Mouse (Mus musculus): ENCODE measurements around the gene Gprc5a. TPM values are rescaled to one million over a fixed set of nuclear protein-coding genes. Genes with fewer than 3 reads are reported as not detected.
A peak's percentile ranks its signal among the peaks of the same experiment; 100 is the strongest.

Gprc5a gene
- polyA plus RNA-seq, 1 experiment: 10.8 TPM

DNA sequence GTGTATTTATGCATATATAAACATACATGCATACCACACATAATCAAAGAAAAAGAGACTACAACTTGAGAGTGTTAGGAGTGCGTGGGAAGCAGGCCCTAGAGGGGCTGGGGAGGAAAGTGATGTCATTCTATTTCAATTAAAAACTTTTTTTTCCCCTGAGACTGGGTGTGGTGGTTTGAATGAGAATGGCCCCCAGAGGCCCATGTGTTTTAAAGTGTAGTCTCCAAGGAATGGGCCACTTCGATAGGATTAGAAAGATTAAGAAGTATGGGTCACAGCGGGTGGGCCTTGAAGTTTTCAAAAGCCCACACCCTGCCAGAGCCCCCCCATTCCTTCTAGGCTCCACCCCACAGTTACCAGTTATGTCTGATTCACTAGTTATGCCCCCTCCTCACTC is 26.8 kb upstream of the Gprc5a start:
- TF ChIP-seq TCF12 (IDR thresholded peaks at IDR 0.05; ENCODE audit: insufficient read depth, poor library complexity, severe bottlenecking): no peak
- no peak for TF ChIP-seq MAX (IDR thresholded peaks at IDR 0.05; ENCODE audit: low read depth)
- TF ChIP-seq POLR2AphosphoS2 (IDR thresholded peaks at IDR 0.05; ENCODE audit: insufficient read length, low read depth): no peak
- TF ChIP-seq TCF3 (IDR thresholded peaks at IDR 0.05; ENCODE audit: insufficient read length, low read depth): no peak
- TF ChIP-seq E2F4 (IDR thresholded peaks at IDR 0.05; ENCODE audit: insufficient read depth): no peak
- no peak for TF ChIP-seq MYOG (IDR thresholded peaks at IDR 0.05; ENCODE audit: control insufficient read depth in 1 of 3, insufficient read depth in 1 of 3, insufficient read length in 2 of 3, low read depth in 2 of 3)
- no peak for TF ChIP-seq CEBPB (IDR thresholded peaks at IDR 0.05; ENCODE audit: insufficient read depth, poor library complexity, severe bottlenecking)
- TF ChIP-seq REST (IDR thresholded peaks at IDR 0.05; ENCODE audit: insufficient read depth, insufficient read length): no peak
- no peak for TF ChIP-seq USF1 (IDR thresholded peaks at IDR 0.05; ENCODE audit: low read depth)
- no peak for TF ChIP-seq MYOD1 (IDR thresholded peaks at IDR 0.05; ENCODE audit: control insufficient read depth in 1 of 3, insufficient read length in 2 of 3, low read depth in 2 of 3)
- TF ChIP-seq SRF (IDR thresholded peaks at IDR 0.05; ENCODE audit: control insufficient read depth, insufficient read length, low read depth): no peak
- TF ChIP-seq POLR2A (IDR thresholded peaks at IDR 0.05; ENCODE audit: insufficient read length, low read depth): no peak
- H3K4me3 ChIP-seq: no peak overlapping the region

DNA sequence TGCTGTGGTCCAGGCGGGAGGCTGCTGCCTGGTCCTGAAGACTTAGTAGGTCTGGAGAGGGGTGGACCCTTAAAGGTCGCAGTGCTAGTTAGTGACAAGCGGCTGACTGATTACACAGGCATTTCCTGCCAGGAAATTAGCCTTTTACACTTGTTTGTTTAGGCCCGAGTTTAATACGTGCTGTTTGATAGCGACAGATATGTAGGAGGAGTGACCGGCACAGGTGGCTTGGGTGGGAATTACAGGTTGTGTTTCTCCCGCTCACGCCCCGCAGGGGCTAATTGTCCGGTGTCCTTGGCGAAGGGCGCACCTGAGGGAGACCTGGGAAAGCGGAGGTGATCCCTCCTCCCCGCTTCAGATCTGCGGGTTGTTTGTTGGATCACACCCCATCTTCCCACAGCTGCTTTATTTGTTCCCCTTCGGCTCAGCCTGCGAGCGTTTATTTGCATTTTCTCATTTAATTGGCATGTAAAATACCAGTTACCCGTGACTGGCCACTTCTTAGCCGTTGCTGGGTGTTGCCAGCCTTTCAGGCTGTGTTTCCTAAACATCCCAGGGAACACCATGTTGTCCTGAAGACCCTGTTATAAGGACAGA is 25.1 kb upstream of the Gprc5a start:
- Histone ChIP-seq H3ac (ENCODE audit: control insufficient read depth, insufficient read length) (no peak overlapping the region), H3K4me2 (ENCODE audit: low read depth) (peak overlapping the region; percentile 81), H3K4me3 (no peak overlapping the region), H3K36me3 (ENCODE audit: control insufficient read depth, insufficient read depth) (no peaks in the 10 kb centered on the region), H3K27me3 (ENCODE audit: control insufficient read depth, insufficient read depth, insufficient read length) (no peaks in the 10 kb centered on the region), H3K79me2 (ENCODE audit: control insufficient read depth, insufficient read depth) (no peaks in the 10 kb centered on the region)
- peak in 1 of 3 experiments; percentile 48 for TF ChIP-seq MYOD1 (IDR thresholded peaks at IDR 0.05; ENCODE audit: control insufficient read depth in 1 of 3, insufficient read length in 2 of 3, low read depth in 2 of 3)
- TF ChIP-seq USF1 (IDR thresholded peaks at IDR 0.05; ENCODE audit: low read depth): no peak

More for the DNA sequence above, 26.8 kb upstream of the Gprc5a start:
- H3K79me2 ChIP-seq (ENCODE audit: control insufficient read depth, insufficient read depth): no peaks in the 10 kb centered on the region
- H3ac ChIP-seq (ENCODE audit: control insufficient read depth, insufficient read length): no peak overlapping the region
- H3K27me3 ChIP-seq (ENCODE audit: control insufficient read depth, insufficient read depth, insufficient read length): no peaks in the 10 kb centered on the region
- no peaks in the 10 kb centered on the region for H3K36me3 ChIP-seq (ENCODE audit: control insufficient read depth, insufficient read depth)
- no peak overlapping the region for H3K4me2 ChIP-seq (ENCODE audit: low read depth)

DNA sequence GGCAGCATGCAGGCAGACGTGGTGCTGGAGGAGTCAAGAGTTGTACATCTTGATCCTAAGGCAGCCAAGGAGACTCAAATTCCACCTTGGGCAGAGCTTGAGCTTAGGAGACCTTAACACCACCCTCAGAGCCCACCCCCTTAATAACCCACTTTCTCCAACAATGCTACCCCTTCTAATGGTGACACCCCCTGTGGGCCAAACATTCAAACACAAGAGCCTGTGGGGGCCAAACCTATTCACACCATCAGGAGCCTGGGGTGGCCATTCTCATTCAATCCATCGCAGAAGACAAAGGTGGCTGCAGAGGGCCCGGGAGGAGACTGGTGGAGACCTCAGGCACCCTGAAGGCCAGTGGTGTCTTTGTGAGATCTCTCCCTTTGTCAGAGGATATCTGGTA is 23.5 kb upstream of the Gprc5a start:
- no peaks in the 10 kb centered on the region for H3K36me3 ChIP-seq (ENCODE audit: control insufficient read depth, insufficient read depth)
- no peak overlapping the region for H3ac ChIP-seq (ENCODE audit: control insufficient read depth, insufficient read length)
- H3K4me2 ChIP-seq (ENCODE audit: low read depth): no peak overlapping the region
- no peaks in the 10 kb centered on the region for H3K27me3 ChIP-seq (ENCODE audit: control insufficient read depth, insufficient read depth, insufficient read length)
- no peaks in the 10 kb centered on the region for H3K79me2 ChIP-seq (ENCODE audit: control insufficient read depth, insufficient read depth)
- TF ChIP-seq E2F4 (IDR thresholded peaks at IDR 0.05; ENCODE audit: insufficient read depth): no peak
- TF ChIP-seq SRF (IDR thresholded peaks at IDR 0.05; ENCODE audit: control insufficient read depth, insufficient read length, low read depth): no peak
- no peak for TF ChIP-seq CEBPB (IDR thresholded peaks at IDR 0.05; ENCODE audit: insufficient read depth, poor library complexity, severe bottlenecking)
- TF ChIP-seq MAX (IDR thresholded peaks at IDR 0.05; ENCODE audit: low read depth): no peak
- no peak for TF ChIP-seq MYOD1 (IDR thresholded peaks at IDR 0.05; ENCODE audit: control insufficient read depth in 1 of 3, insufficient read length in 2 of 3, low read depth in 2 of 3)
- no peak for TF ChIP-seq POLR2A (IDR thresholded peaks at IDR 0.05; ENCODE audit: insufficient read length, low read depth)
- TF ChIP-seq MYOG (IDR thresholded peaks at IDR 0.05; ENCODE audit: control insufficient read depth in 1 of 3, insufficient read depth in 1 of 3, insufficient read length in 2 of 3, low read depth in 2 of 3): no peak
- no peak for TF ChIP-seq USF1 (IDR thresholded peaks at IDR 0.05; ENCODE audit: low read depth)
- no peak for TF ChIP-seq TCF12 (IDR thresholded peaks at IDR 0.05; ENCODE audit: insufficient read depth, poor library complexity, severe bottlenecking)
- no peak for TF ChIP-seq TCF3 (IDR thresholded peaks at IDR 0.05; ENCODE audit: insufficient read length, low read depth)
- no peak for TF ChIP-seq REST (IDR thresholded peaks at IDR 0.05; ENCODE audit: insufficient read depth, insufficient read length)
- H3K4me3 ChIP-seq: no peak overlapping the region

DNA sequence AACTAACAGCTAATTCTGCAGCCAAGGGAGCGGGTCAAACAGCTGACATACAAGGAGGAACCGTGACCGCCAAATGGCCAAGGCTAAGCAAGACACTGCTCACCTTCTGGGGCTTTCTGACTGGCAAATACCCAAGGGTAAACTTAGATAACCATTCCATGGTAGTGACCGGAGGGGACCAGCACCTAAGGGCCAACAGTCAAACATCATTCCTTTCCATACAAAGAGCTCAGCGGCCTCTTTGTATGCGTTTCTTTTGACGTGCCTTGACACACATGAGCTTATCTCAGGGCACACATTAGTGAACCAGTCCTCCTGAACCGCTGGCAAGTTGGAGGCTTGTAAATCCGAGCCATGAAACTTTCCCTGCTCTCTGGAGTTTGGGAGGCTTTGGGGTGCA is 18.2 kb upstream of the Gprc5a start:
- Histone ChIP-seq H3K79me2 (ENCODE audit: control insufficient read depth, insufficient read depth) (no peaks in the 10 kb centered on the region), H3K36me3 (ENCODE audit: control insufficient read depth, insufficient read depth) (no peaks in the 10 kb centered on the region), H3K27me3 (ENCODE audit: control insufficient read depth, insufficient read depth, insufficient read length) (no peaks in the 10 kb centered on the region), H3ac (ENCODE audit: control insufficient read depth, insufficient read length) (no peak overlapping the region), H3K4me3 (no peak overlapping the region), H3K4me2 (ENCODE audit: low read depth) (no peak overlapping the region)
- TF ChIP-seq CEBPB (IDR thresholded peaks at IDR 0.05; ENCODE audit: insufficient read depth, poor library complexity, severe bottlenecking): no peak
- TF ChIP-seq MAX (IDR thresholded peaks at IDR 0.05; ENCODE audit: low read depth): no peak

DNA sequence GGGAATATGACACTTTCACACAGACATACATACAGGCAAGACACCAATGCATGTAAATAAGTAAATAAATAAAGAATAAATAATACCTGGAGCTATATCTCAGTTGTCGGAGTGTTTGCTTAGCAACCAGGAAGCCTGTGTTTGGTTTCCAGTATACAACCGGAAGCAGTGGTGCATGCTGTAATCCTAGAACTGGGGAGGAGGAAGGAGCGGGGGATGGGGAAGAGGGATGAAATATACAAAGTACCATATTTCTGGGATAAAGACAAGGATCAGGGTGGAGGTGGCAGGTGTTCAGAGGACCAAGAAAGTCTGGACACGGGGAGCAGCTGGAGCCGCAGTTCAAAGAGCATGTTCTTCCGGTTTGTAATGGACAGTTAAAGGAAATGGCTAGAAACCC is 16.9 kb upstream of the Gprc5a start:
- TF ChIP-seq E2F4 (IDR thresholded peaks at IDR 0.05; ENCODE audit: insufficient read depth): no peak
- TF ChIP-seq POLR2AphosphoS2 (IDR thresholded peaks at IDR 0.05; ENCODE audit: insufficient read length, low read depth): no peak
- no peak for TF ChIP-seq TCF3 (IDR thresholded peaks at IDR 0.05; ENCODE audit: insufficient read length, low read depth)
- TF ChIP-seq POLR2A (IDR thresholded peaks at IDR 0.05; ENCODE audit: insufficient read length, low read depth): no peak
- TF ChIP-seq SRF (IDR thresholded peaks at IDR 0.05; ENCODE audit: control insufficient read depth, insufficient read length, low read depth): no peak
- TF ChIP-seq MYOG (IDR thresholded peaks at IDR 0.05; ENCODE audit: control insufficient read depth in 1 of 3, insufficient read depth in 1 of 3, insufficient read length in 2 of 3, low read depth in 2 of 3): no peak
- no peak for TF ChIP-seq CEBPB (IDR thresholded peaks at IDR 0.05; ENCODE audit: insufficient read depth, poor library complexity, severe bottlenecking)
- no peak for TF ChIP-seq MYOD1 (IDR thresholded peaks at IDR 0.05; ENCODE audit: control insufficient read depth in 1 of 3, insufficient read length in 2 of 3, low read depth in 2 of 3)
- TF ChIP-seq MAX (IDR thresholded peaks at IDR 0.05; ENCODE audit: low read depth): no peak
- TF ChIP-seq REST (IDR thresholded peaks at IDR 0.05; ENCODE audit: insufficient read depth, insufficient read length): no peak
- TF ChIP-seq USF1 (IDR thresholded peaks at IDR 0.05; ENCODE audit: low read depth): no peak
- TF ChIP-seq TCF12 (IDR thresholded peaks at IDR 0.05; ENCODE audit: insufficient read depth, poor library complexity, severe bottlenecking): no peak
- Histone ChIP-seq H3K36me3 (ENCODE audit: control insufficient read depth, insufficient read depth) (no peaks in the 10 kb centered on the region), H3K79me2 (ENCODE audit: control insufficient read depth, insufficient read depth) (no peaks in the 10 kb centered on the region), H3ac (ENCODE audit: control insufficient read depth, insufficient read length) (no peak overlapping the region), H3K27me3 (ENCODE audit: control insufficient read depth, insufficient read depth, insufficient read length) (no peaks in the 10 kb centered on the region), H3K4me2 (ENCODE audit: low read depth) (peak overlapping the region; percentile 88), H3K4me3 (no peak overlapping the region)

All from myocyte (in vitro differentiated cells).